Mouse (Mus musculus) fibroblast of lung, adult 2 months (primary cell): ENCODE data around the gene Arl6.

Source experiments
- DNase-seq: peaks from one replicate; pipeline ENCODE4 v3.0.0-alpha.2; 2011; ENCODE audit warnings: low read depth

Gene Arl6

DNA sequence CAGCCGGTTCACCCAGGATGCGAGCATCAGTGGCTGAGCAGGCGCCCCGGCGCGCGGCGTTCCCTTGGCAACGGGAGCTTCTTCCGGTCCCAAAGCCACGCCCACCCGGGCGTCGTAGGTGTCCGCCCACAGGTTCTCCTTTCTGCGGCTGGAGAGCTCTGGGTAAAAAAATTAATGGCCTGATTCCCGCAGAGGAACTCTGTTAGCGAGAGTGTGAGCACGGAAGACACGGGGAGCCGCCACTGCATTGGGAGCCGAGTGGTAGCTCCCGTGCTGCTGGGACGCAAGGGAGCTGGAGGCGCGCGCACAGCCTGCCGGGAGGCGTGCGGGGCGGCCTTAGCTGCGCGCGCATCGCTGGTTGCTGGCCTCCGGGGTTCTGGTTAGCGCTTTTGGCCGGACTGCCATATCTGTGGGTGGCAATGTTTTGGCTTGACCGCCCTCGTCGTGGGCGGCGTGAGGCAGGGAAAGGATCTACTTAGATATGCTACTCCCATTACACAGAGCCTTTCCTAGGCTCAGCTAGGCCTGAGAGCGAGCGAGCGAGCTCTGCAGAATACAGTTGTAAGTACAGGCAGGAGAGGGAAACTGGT, at the start of gene Arl6:
TSS of gene Arl6 (minus strand) at position 290 of the 590 bp plus-strand sequence.
- DNase-seq, result peak; percentile 85

DNA sequence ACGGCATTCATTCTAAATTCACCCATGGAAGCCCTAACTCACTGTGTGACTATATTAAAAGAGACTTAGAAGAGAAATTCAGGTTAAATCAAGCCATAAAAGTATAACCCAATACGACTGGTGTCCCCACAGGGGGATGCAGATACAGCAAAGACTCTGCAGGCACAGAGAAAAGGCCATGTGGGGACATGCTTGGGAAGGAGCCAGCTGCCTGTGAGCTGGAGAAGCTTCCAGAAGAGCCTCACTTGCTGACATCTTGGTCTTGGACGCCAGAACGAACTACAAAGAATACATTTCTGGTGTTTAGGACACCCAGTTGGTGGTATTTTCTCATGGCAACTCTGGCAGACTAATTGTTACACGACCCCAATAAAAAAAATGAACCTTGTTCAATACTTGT, 45.9 kb upstream of the Arl6 start:
- DNase-seq, result no peak

DNA sequence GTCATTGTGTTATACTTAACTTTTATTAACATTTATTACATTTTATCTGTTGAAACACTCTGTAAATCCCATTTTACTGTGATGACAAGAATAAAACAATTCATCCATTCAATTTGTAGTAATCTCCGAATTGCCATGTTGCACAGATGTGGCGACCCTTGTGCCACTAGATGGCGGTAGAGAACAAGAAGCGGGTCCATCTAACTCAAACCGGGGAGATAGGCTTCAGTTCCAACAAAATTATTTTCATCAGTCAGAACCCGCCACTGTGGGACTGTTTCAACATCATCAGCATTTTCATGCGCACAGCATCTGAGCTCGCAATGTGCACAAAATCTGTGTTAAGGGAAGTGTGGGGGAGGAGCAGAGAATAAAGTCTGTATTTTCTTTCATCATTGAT, 44.2 kb upstream of the Arl6 start:
- peak; percentile 21 for DNase-seq

GRCm38 (mm10) chr16:59682216-59682891, 43.2 kb upstream of the Arl6 start:
- DNase-seq, result no peak

GRCm38 (mm10) chr16:59666938-59667337, 27.7 kb upstream of the Arl6 start:
- DNase-seq, result no peak

DNA sequence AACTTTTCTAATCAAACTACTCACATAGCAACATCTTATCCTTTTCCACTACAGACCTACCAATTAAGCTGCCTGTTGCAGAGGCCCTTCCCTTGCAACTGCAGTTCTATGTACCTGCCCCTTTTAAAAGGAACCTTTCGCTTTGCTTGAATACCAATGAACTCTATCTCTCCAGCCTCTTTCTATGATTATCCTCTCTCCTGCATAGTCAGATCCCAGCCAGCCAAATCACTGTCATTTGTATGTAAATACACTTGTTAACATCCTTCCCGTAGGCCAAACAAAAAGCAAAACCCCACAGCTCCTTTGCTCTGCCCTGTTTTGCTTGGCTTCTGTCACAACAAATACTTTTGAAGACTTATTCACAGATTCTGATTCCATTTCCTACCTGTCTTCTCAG, 4.6 kb upstream of the Arl6 start:
- DNase-seq, result no peak

GRCm38 (mm10) chr16:59639985-59640384, 794 bp upstream of the Arl6 start:
- no peak for DNase-seq

DNA sequence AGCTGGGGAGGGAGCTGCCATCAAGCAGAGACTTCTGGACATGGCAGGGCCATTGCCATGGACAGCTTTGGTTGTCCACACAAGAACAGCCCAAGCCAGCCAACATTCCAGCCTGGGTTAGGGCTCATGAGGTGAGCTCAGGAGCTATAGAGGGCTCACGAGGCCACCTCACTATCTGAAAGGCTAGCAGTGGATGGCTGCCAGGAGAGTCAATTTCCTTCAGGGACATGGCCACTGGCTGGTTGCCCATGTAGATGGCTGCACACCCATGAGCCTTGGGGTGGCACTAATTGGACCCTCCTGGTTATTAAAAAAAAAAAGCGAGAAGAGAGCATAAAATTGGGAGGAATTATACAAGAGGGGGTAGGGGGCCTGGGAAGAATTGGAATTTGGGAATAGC, 4.6 kb downstream of the Arl6 start:
- no peak for DNase-seq

GRCm38 (mm10) chr16:59621554-59621953, 17.6 kb downstream of the Arl6 start:
- DNase-seq, result no peak

DNA sequence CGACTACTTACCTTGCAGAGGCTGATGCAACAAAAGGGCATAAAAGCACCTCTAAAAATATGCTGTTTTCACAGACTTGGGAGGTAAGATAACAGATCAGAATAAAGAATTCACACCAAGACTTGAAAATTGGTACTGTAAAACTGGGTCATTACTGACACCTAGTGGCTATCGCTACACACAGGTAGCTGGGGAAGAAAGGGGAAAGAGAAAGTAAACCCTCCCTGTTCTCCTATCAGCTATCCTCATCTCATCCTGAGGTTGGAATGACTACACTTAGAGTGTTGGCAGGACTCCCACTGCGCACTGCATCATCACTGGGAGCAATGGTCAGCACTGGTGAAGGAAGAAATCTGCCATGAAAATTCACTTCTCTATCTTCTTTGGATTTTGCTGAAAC, 22.0 kb downstream of the Arl6 start:
- no peak for DNase-seq

DNA sequence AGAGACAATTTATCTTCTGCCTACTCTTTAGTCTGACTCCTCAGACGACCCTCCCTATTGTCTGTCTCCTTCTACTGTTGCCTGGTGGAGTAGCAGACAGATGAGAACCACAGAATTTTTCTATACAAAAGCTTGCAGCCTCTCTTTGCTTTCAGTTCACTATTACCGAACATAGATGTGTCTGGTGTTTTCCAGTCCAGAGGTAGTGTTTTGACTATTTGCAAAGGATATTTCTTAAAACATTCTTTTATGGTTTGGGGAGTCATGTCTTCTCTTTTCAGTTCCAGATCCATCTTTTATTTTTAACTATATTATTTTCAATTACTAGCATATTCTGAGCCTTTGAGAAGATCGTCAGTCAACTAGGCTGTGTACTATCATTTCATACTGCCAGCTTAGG, 23.5 kb downstream of the Arl6 start:
- DNase-seq, result no peak

DNA sequence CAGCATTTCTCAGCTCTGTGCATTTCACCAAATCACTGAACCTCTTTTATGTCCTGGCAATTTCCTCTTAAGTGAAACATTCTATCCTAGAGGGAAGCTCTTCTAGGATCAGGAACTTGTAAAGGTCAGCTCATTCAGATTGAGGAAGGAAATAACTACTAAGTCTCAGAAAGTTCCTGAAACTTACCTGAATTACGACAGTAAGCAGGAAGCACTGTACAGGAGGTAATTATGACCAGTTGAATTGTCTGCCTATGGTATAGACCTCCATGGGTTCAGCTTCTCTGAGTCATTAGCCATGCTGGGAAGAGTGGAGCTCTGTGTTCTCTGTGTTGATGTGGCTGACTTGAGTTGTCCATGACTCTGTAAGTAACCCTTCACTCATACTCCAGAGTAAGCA, 28.4 kb downstream of the Arl6 start:
- DNase-seq, result no peak

DNA sequence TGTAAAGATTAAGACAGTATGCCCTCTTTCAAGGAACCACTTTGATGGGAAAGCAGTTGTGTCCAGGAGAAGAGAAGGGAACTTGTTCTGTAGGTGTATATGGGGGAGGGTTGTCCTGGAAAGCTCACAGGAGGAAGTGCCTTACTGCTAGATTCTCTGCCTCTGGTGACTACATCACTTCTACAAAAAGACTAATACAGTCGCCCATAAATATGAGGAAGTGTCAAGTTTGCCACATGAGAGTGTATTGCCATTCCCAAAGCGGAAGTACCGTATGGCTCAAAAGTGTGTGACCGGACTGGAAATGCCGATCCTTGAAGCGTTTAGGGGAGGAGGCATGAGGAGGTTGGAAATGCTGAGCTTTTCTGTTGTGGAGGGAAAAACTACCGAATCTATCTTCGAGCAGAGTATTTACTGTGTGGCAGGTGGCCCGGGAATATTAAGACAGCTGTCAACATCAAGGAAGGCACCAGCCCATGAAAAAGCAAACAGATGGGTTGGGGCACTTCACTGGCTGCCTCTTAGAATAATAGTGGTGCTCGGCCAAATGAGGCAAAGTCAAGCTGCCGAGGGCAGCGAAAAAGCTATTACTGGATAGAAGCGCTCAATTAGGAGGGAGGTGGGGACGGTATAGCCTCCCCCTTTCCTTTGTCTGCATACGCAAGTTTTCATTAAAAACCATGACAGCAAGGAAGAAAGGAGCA, 35.0 kb downstream of the Arl6 start:
- DNase-seq, result no peak

- DNase-seq, result no peak
Measured at GRCm38 (mm10) chr16:59600311-59601251, 38.6 kb downstream of the Arl6 start, which contains the start of gene Crybg3. TSS of gene Crybg3 (minus strand) at chr16:59600979.

DNA sequence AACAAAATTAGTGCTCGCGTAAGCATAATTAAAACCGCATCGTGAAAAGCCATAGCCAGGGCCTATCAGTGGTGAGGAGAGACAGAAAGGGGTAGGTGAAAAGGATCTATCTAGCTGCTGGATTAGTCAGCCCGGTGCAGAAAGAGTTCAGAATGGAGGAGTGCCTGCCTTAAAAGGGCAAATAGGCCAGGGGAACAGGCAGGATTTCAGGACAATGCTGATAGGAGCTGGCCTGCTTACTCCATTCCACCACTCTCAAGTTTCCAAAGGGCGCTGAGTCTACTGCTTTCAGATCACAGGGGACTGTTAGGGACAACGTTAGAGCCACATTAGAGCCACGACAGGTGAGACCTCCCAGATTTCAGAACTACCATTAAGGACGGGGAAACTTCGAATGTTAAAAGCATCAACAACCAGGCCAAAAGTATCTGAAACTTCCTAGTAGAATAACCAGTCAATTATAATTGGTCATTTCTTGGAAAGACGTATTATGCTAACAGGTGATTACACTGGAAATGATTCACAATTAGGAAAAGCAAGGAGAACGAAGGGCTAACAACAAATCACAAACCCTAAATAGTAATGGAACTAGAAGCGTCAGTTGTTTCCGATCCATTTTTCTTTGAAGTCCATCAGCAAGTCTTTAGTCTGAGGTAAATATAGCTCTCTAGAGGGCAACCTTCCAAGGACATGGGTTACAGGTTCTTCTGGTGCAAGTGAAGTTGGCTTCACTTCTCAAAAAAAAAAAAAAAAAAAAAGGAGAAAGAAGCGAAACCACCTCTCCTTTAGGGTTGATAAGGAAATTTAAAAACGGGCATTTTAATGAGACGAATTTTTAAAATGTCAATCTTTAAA, 39.6 kb downstream of the Arl6 start:
- DNase-seq, result no peak

- DNase-seq, result no peak
Measured at GRCm38 (mm10) chr16:59598997-59599396, 40.2 kb downstream of the Arl6 start.

DNA sequence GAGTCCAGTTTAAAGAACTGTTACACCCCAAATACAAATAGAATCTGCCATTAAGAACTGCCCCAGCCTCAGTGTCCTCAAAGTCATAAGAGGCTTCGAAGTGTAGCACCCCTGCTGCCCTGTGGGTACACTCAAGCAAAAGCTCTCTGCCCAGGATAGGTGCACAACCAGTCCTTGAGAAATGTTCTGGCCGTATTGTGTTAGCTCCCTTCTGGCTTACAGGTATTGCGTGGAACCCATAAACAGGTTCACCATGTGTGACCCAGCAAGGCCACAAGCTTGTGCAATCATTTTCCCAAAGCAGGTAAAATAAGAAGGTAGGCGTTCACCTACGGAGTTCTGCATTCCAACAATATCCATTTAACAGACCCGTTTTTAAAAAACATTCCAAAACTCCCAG, 41.9 kb downstream of the Arl6 start:
- DNase-seq, result no peak

GRCm38 (mm10) chr16:59594714-59595113, 44.5 kb downstream of the Arl6 start:
- DNase-seq, result no peak

GRCm38 (mm10) chr16:59590790-59591189, 48.4 kb downstream of the Arl6 start:
- no peak for DNase-seq

DNA sequence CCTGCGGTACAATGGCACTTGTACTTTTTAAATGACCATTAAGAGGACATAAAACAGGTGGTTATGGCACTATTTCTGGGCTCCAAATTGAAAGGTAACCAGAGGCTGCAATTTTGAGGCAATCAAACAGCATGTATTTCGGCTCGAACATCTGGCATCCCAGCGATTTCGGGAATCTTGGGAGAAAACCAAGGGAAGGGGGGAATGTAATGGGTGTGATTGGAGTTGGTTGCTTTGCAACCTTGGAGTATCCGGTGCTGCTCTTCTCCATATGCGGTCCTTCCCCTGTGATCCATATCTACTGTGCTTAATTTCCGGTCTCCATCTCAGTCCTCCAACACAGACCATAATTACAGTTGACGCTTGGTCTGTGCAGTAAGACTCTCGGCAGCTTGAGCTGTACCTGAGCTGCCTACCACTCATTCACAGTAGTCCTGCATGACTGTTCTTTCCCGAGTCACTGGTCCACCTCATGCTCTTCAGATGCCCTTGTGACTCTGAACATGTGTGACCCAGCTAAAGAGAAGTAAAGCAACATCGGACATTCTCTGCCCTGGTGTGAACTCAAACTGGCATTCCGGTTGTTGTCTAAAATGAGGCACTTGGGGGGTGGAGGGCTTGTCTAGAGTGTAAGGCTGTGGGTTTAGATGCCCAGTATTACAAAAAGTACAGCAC, 50.7 kb downstream of the Arl6 start:
- no peak for DNase-seq

DNA sequence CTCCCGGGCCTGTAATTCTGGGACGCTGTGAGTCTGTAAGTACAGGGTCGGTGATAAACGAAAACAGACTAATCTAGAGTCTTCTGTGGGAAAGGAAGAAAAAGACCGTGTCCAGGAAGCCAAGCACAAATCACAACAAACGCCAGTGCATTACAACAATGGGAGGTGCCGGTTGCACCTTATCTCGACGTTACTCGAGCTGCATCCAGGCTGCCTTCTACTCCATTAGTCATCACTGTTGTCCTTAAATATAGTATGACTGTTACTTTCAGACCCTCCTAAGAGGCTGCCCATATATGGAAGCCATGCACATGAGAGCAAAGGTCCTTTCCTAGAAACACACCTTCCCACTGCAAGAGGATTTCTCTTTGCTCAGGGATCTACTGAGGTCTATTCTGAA, 51.4 kb downstream of the Arl6 start:
- DNase-seq, result no peak
